Mouse (Mus musculus) embryonic facial prominence, embryonic 14.5 days (tissue): ENCODE data around the gene Hrh1. TPM values are rescaled to one million over a fixed set of nuclear protein-coding genes. Genes with fewer than 3 reads are reported as not detected.
A peak's percentile ranks its signal among the peaks of the same experiment; 100 is the strongest.

ENCODE experiments used
- ATAC-seq: fragments of 200-750 bp; cut with Nextera tagmentation; 2 replicates; pipeline ENCODE4 v1.8.0; 2017; ENCODE audit warnings: low read depth, moderate number of reproducible peaks, moderate TSS enrichment
- DNase-seq: peaks from one replicate; pipeline ENCODE4 v3.0.0-alpha.2; 2015; ENCODE audit warnings: low spot score
- H3K27ac ChIP-seq: fragments of 300-500 bp; sonication (generic); replicated peaks from 2 replicates; pipeline ENCODE4 v1.5.1; 2014; ENCODE audit warnings: low read depth, mild to moderate bottlenecking, low read length, moderate library complexity
- H3K27me3 ChIP-seq: fragments of 300-500 bp; sonication (generic); replicated peaks from 2 replicates; pipeline ENCODE4 v1.6.1; 2014; ENCODE audit warnings: low read length; ENCODE audit not compliant: control insufficient read depth, insufficient read depth
- H3K36me3 ChIP-seq: fragments of 300-500 bp; sonication (generic); 2 replicates; pipeline ENCODE4 v1.6.1; 2014; ENCODE audit warnings: low read length, mixed read lengths; ENCODE audit not compliant: control insufficient read depth, insufficient read depth
- H3K4me1 ChIP-seq: fragments of 300-500 bp; sonication (generic); 2 replicates; pipeline ENCODE4 v1.6.1; 2014; ENCODE audit warnings: antibody characterized with exemption, low read length; ENCODE audit not compliant: control insufficient read depth, insufficient read depth
- H3K4me2 ChIP-seq: fragments of 300-500 bp; sonication (generic); 2 replicates; pipeline ENCODE4 v1.6.1; 2014; ENCODE audit warnings: low read depth, mild to moderate bottlenecking, low read length, moderate library complexity, mixed read lengths
- H3K4me3 ChIP-seq: fragments of 300-500 bp; sonication (generic); 2 replicates; pipeline ENCODE4 v1.5.1; 2014; ENCODE audit warnings: low read depth, mild to moderate bottlenecking, low read length
- H3K9ac ChIP-seq: fragments of 300-500 bp; sonication (generic); 2 replicates; pipeline ENCODE4 v1.6.1; 2014; ENCODE audit warnings: low read depth, mild to moderate bottlenecking, low read length, moderate library complexity, mixed read lengths
- H3K9me3 ChIP-seq: fragments of 300-500 bp; sonication (generic); 2 replicates; pipeline ENCODE4 v1.6.1; 2016; ENCODE audit warnings: low read length; ENCODE audit not compliant: control insufficient read depth
- WGBS: fragments of 180-500 bp; shearing (Covaris S2); extraction: QIAGEN DNeasy Blood & Tissue Kit; methylation state at CpG from one replicate; pipeline ENCODE4 v1.1.7; 2014; 5-methylcytosine and 5-hydroxymethylcytosine counted together
- polyA plus RNA-seq: library from polyadenylated mRNA; unstranded; fragments of >200 nt; fragmentation: Nextera tagmentation; extraction: Ambion mirVana; gene quantifications from 2 replicates; pipeline ENCODE4 v1.2.1, GENCODE M21; 2014

Gene Hrh1
- polyA plus RNA-seq, 1 experiment from 2014 or later: not detected

GRCm38 (mm10) chr6:114400387-114400786, 2.7 kb downstream of the Hrh1 start:
- no peak overlapping the region for H3K27ac ChIP-seq
- no peak overlapping the region for H3K9ac ChIP-seq
- DNase-seq (no peak), ATAC-seq (no peak)
- peaks cover 6% of the 10 kb centered on the region; the same call in 1 of the 2 replicates for H3K9me3 ChIP-seq
- 77% methylated on average over 10 of the region's 10 CpGs for WGBS
- no peak overlapping the region for H3K4me3 ChIP-seq
- peaks cover 12% of the 10 kb centered on the region; the same call in 1 of the 2 replicates for H3K4me1 ChIP-seq
- H3K4me2 ChIP-seq: no peak overlapping the region
- H3K36me3 ChIP-seq: no peaks in the 10 kb centered on the region
- peaks cover 51% of the 10 kb centered on the region for H3K27me3 ChIP-seq

DNA sequence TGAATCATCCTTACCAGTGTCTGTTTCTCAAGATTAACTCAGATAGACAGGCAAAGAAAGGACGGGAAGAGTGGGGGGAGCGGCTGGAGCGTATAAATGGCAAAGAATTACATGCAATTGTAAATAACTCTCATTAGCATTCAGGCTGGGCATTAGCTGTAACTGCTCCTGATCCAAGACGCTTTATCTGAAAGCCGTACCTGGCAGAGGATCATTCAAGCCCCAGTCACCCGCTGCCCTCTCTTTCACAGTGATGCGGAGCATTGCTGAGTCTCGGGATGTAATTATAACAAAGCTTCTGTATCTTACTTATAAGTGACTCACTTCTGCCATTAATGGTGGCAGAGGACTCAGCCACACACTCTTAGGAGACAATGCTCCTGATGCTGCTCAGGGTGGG, 3.1 kb downstream of the Hrh1 start:
- Histone ChIP-seq H3K27me3 (peaks cover 49% of the 10 kb centered on the region), H3K4me1 (peaks cover 12% of the 10 kb centered on the region; the same call in 1 of the 2 replicates), H3K4me2 (no peak overlapping the region), H3K4me3 (no peak overlapping the region), H3K36me3 (no peaks in the 10 kb centered on the region), H3K9me3 (peaks cover 6% of the 10 kb centered on the region; the same call in 1 of the 2 replicates), H3K9ac (no peak overlapping the region), H3K27ac (no peak overlapping the region)
- DNase-seq (no peak), ATAC-seq (no peak)
- WGBS: 93% methylated on average over 8 of the region's 8 CpGs

- WGBS: 72% methylated on average over 2 of the region's 2 CpGs
- no peaks in the 10 kb centered on the region for H3K36me3 ChIP-seq
- H3K9ac ChIP-seq: no peak overlapping the region
- H3K4me3 ChIP-seq: no peak overlapping the region
- H3K9me3 ChIP-seq: peaks cover 6% of the 10 kb centered on the region; the same call in 1 of the 2 replicates
- DNase-seq (no peak), ATAC-seq (no peak)
- no peak overlapping the region for H3K27ac ChIP-seq
- no peak overlapping the region for H3K4me2 ChIP-seq
- H3K4me1 ChIP-seq: peaks cover 5% of the 10 kb centered on the region; the same call in 1 of the 2 replicates
- H3K27me3 ChIP-seq: peaks cover 38% of the 10 kb centered on the region
Measured at GRCm38 (mm10) chr6:114402161-114402560, 4.4 kb downstream of the Hrh1 start.

GRCm38 (mm10) chr6:114403632-114404031, 5.9 kb downstream of the Hrh1 start:
- H3K27me3 ChIP-seq: peaks cover 24% of the 10 kb centered on the region

GRCm38 (mm10) chr6:114404128-114404527, 6.4 kb downstream of the Hrh1 start:
- ATAC-seq: no peak
- peaks cover 19% of the 10 kb centered on the region for H3K27me3 ChIP-seq

More at GRCm38 (mm10) chr6:114403632-114404031, 5.9 kb downstream of the Hrh1 start:
- no peaks in the 10 kb centered on the region for H3K4me1 ChIP-seq
- no peak overlapping the region for H3K4me2 ChIP-seq
- ATAC-seq (no peak), DNase-seq (peak; percentile 29)
- no peak overlapping the region for H3K4me3 ChIP-seq
- H3K27ac ChIP-seq: no peak overlapping the region
- 34% methylated on average over 7 of the region's 8 CpGs for WGBS
- H3K9ac ChIP-seq: no peak overlapping the region
- H3K9me3 ChIP-seq: peaks cover 6% of the 10 kb centered on the region; the same call in 1 of the 2 replicates
- no peaks in the 10 kb centered on the region for H3K36me3 ChIP-seq

GRCm38 (mm10) chr6:114404774-114405468, 7.2 kb downstream of the Hrh1 start:
- H3K4me1 ChIP-seq: no peaks in the 10 kb centered on the region
- no peak overlapping the region for H3K27ac ChIP-seq
- H3K4me3 ChIP-seq: no peak overlapping the region
- 75% methylated on average over 7 of the region's 7 CpGs for WGBS
- H3K9ac ChIP-seq: no peak overlapping the region
- DNase-seq: no peak
- no peak for ATAC-seq
- peaks cover 11% of the 10 kb centered on the region for H3K27me3 ChIP-seq
- no peaks in the 10 kb centered on the region for H3K36me3 ChIP-seq
- H3K9me3 ChIP-seq: peaks cover 6% of the 10 kb centered on the region; the same call in 1 of the 2 replicates
- H3K4me2 ChIP-seq: no peak overlapping the region

More at GRCm38 (mm10) chr6:114404128-114404527, 6.4 kb downstream of the Hrh1 start:
- Histone ChIP-seq H3K27ac (no peak overlapping the region), H3K4me3 (no peak overlapping the region), H3K4me2 (no peak overlapping the region), H3K36me3 (no peaks in the 10 kb centered on the region), H3K9ac (no peak overlapping the region), H3K4me1 (no peaks in the 10 kb centered on the region), H3K9me3 (peaks cover 6% of the 10 kb centered on the region; the same call in 1 of the 2 replicates)
- WGBS: 40% methylated on average over 5 of the region's 5 CpGs
- no peak for DNase-seq

DNA sequence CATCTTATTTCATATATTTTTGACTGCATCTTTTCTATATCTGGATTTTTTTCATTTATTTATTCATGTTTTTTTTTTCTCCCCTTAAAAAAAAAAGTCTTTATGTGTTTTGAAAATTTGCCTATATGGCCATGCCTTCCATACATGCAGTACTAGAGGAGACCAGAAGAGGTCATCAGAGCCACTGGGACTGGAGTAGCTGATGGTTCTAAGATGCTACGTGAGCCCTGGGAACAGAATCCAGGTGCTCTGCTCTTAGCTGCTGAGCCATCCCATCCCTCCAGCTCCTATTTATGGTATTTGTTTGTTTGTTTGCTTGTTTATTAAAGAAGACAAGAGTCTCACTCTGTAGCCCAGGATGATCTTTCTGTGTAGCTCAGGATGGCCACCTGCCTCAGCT, 8.9 kb downstream of the Hrh1 start:
- ATAC-seq (no peak), DNase-seq (no peak)
- H3K4me2 ChIP-seq: no peak overlapping the region
- no peak overlapping the region for H3K27ac ChIP-seq
- H3K36me3 ChIP-seq: no peaks in the 10 kb centered on the region
- 34% methylated on average over 1 of the region's 1 CpGs for WGBS
- H3K9ac ChIP-seq: no peak overlapping the region
- no peak overlapping the region for H3K4me3 ChIP-seq
- H3K9me3 ChIP-seq: peaks cover 6% of the 10 kb centered on the region; the same call in 1 of the 2 replicates
- H3K4me1 ChIP-seq: no peaks in the 10 kb centered on the region
- no peaks in the 10 kb centered on the region; the same call in 1 of the 2 replicates for H3K27me3 ChIP-seq

DNA sequence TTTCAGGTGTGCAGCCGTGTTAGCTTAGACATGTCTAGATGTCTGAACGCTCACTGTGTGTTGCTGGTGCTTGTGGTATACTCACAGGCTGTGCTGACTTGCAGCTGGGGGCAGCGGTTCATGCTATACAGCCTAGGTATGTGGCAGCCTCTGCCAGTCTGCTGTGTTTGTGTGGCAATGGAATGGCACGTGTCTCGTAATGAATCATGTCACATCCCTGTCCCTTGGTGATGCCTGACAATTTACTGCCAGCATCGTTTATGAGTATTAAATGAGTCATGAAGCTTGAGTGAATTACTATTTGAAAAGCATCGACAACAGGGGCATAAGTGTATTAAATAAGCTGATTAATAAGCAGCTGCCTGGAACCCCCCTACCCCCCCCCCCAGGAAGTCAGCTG, 9.3 kb downstream of the Hrh1 start:
- Histone ChIP-seq H3K27ac (no peak overlapping the region), H3K9ac (no peak overlapping the region), H3K9me3 (peaks cover 4% of the 10 kb centered on the region; the same call in 1 of the 2 replicates), H3K4me1 (no peaks in the 10 kb centered on the region), H3K36me3 (no peaks in the 10 kb centered on the region), H3K4me3 (no peak overlapping the region), H3K4me2 (no peak overlapping the region), H3K27me3 (no peaks in the 10 kb centered on the region)
- no peak for DNase-seq
- WGBS: 85% methylated on average over 7 of the region's 7 CpGs
- no peak for ATAC-seq

GRCm38 (mm10) chr6:114408278-114408677, 10.5 kb downstream of the Hrh1 start:
- Histone ChIP-seq H3K4me1 (no peaks in the 10 kb centered on the region), H3K36me3 (no peaks in the 10 kb centered on the region), H3K27me3 (no peaks in the 10 kb centered on the region), H3K4me2 (no peak overlapping the region), H3K4me3 (no peak overlapping the region), H3K9me3 (no peaks in the 10 kb centered on the region), H3K9ac (no peak overlapping the region), H3K27ac (no peak overlapping the region)
- DNase-seq (no peak), ATAC-seq (no peak)
- WGBS: 51% methylated on average over 17 of the region's 17 CpGs
